Mouse (Mus musculus) liver, embryonic 16.5 days (tissue): Measurements from ENCODE around the gene Tmem253. TPM values are rescaled to one million over a fixed set of nuclear protein-coding genes. Genes with fewer than 3 reads are reported as not detected.
"Not testable (repeated sequence)": the region's sequence is repeated elsewhere in the genome, so short reads cannot be mapped to it uniquely, and the experiment has no call there.

ENCODE experiments used
- ATAC-seq: fragments of 200-750 bp; cut with Nextera tagmentation; 2 replicates; pipeline ENCODE4 v1.8.0; 2017; ENCODE audit warnings: low read depth, mild to moderate bottlenecking, moderate number of reproducible peaks, moderate library complexity
- H3K27ac ChIP-seq: fragments of 300-500 bp; sonication (generic); 2 replicates; pipeline ENCODE4 v1.5.1; 2014; ENCODE audit warnings: mild to moderate bottlenecking, low read length
- H3K27me3 ChIP-seq: fragments of 300-500 bp; sonication (generic); 2 replicates; pipeline ENCODE4 v1.6.1; 2014; ENCODE audit warnings: low read depth, low read length, mixed read lengths; ENCODE audit not compliant: control insufficient read depth, insufficient read depth
- H3K36me3 ChIP-seq: fragments of 300-500 bp; sonication (generic); 2 replicates; pipeline ENCODE4 v1.6.1; 2014; ENCODE audit warnings: mild to moderate bottlenecking; ENCODE audit not compliant: control insufficient read depth, insufficient read depth
- H3K4me1 ChIP-seq: fragments of 300-500 bp; sonication (generic); 2 replicates; pipeline ENCODE4 v1.6.1; 2014; ENCODE audit warnings: low read depth, low read length, mixed read lengths; ENCODE audit not compliant: control insufficient read depth
- H3K4me2 ChIP-seq: fragments of 300-500 bp; sonication (generic); 2 replicates; pipeline ENCODE4 v1.6.1; 2014; ENCODE audit warnings: low read depth, low read length, mixed read lengths
- H3K4me3 ChIP-seq: fragments of 300-500 bp; sonication (generic); 2 replicates; pipeline ENCODE4 v1.5.1; 2014; ENCODE audit warnings: low read depth, mild to moderate bottlenecking, low read length
- H3K9ac ChIP-seq: fragments of 300-500 bp; sonication (generic); 2 replicates; pipeline ENCODE4 v1.6.1; 2014; ENCODE audit warnings: low read depth, low read length
- H3K9me3 ChIP-seq: fragments of 300-500 bp; sonication (generic); replicated peaks from 2 replicates; pipeline ENCODE4 v1.6.1; 2016; ENCODE audit warnings: low read length; ENCODE audit not compliant: control insufficient read depth
- WGBS: fragments of 180-500 bp; shearing (Covaris S2); extraction: QIAGEN DNeasy Blood & Tissue Kit; methylation state at CpG from one replicate; pipeline ENCODE4 v1.1.7; 2014; ENCODE audit not compliant: insufficient replicate concordance; 5-methylcytosine and 5-hydroxymethylcytosine counted together
- polyA plus RNA-seq: library from polyadenylated mRNA; unstranded; fragments of >200 nt; fragmentation: Nextera tagmentation; extraction: Ambion mirVana; gene quantifications from 2 replicates; pipeline ENCODE4 v1.2.1, GENCODE M21; 2015

Tmem253 gene
- polyA plus RNA-seq, 1 experiment from 2014 or later = 0.28 TPM

- H3K9ac ChIP-seq = peak overlapping the region; percentile 49
- H3K4me3 ChIP-seq = peak overlapping the region; percentile 50; the same call in 1 of the 2 replicates
- WGBS = 44% methylated on average over 3 of the region's 3 CpGs
Observed at GRCm38 (mm10) chr14:52022244-52022708, 6.8 kb downstream of the Tmem253 start.

GRCm38 (mm10) chr14:52022709-52023459, 7.4 kb downstream of the Tmem253 start:
- WGBS = 7% methylated on average over 23 of the region's 23 CpGs
- H3K4me1 ChIP-seq = peaks cover 55% of the 10 kb centered on the region

More at GRCm38 (mm10) chr14:52022244-52022708, 6.8 kb downstream of the Tmem253 start:
- Histone ChIP-seq H3K27ac (peak overlapping the region; percentile 88), H3K36me3 (no peaks in the 10 kb centered on the region), H3K4me1 (peaks cover 58% of the 10 kb centered on the region), H3K4me2 (peak overlapping the region; percentile 60), H3K9me3 (no peaks in the 10 kb centered on the region), H3K27me3 (no peaks in the 10 kb centered on the region)
- no peak for ATAC-seq

GRCm38 (mm10) chr14:52024133-52024532, 8.7 kb downstream of the Tmem253 start:
- Histone ChIP-seq H3K36me3 (no peaks in the 10 kb centered on the region), H3K4me3 (no peak overlapping the region), H3K4me1 (peaks cover 43% of the 10 kb centered on the region), H3K27ac (peak overlapping the region; percentile 88), H3K9ac (0 out of 2 replicates have a peak overlapping the region, but pooled peaks have one; percentile 27), H3K27me3 (no peaks in the 10 kb centered on the region), H3K4me2 (peak overlapping the region; percentile 60), H3K9me3 (no peaks in the 10 kb centered on the region)
- 0 out of 2 replicates have a peak, but pooled peaks have one; percentile 19 for ATAC-seq
- WGBS = 34% methylated on average over 2 of the region's 2 CpGs

More at GRCm38 (mm10) chr14:52022709-52023459, 7.4 kb downstream of the Tmem253 start:
- peak overlapping the region; percentile 50 for H3K4me3 ChIP-seq
- peak overlapping the region; percentile 60 for H3K4me2 ChIP-seq
- ATAC-seq = peak; percentile 32
- H3K9me3 ChIP-seq = no peaks in the 10 kb centered on the region
- no peaks in the 10 kb centered on the region for H3K27me3 ChIP-seq
- peak overlapping the region; percentile 49 for H3K9ac ChIP-seq
- no peaks in the 10 kb centered on the region for H3K36me3 ChIP-seq
- peak overlapping the region; percentile 88 for H3K27ac ChIP-seq

- no peak overlapping the region for H3K4me3 ChIP-seq
- H3K4me1 ChIP-seq = peaks cover 36% of the 10 kb centered on the region
- WGBS = 73% methylated on average over 4 of the region's 4 CpGs
- no peaks in the 10 kb centered on the region for H3K27me3 ChIP-seq
- no peak overlapping the region for H3K4me2 ChIP-seq
- H3K27ac ChIP-seq = no peak overlapping the region
- no peaks in the 10 kb centered on the region for H3K36me3 ChIP-seq
- ATAC-seq = no peak
- H3K9ac ChIP-seq = no peak overlapping the region
- H3K9me3 ChIP-seq = no peaks in the 10 kb centered on the region
Observed at GRCm38 (mm10) chr14:52026342-52026741, 10.9 kb downstream of the Tmem253 start.

GRCm38 (mm10) chr14:52035926-52036325, 20.5 kb downstream of the Tmem253 start:
- H3K4me1 ChIP-seq = no peaks in the 10 kb centered on the region; the same call in 1 of the 2 replicates
- H3K4me2 ChIP-seq = no peak overlapping the region
- no peak overlapping the region for H3K27ac ChIP-seq
- no peaks in the 10 kb centered on the region for H3K27me3 ChIP-seq
- ATAC-seq = peak; percentile 19; the same call in 1 of the 2 replicates
- H3K36me3 ChIP-seq = no peaks in the 10 kb centered on the region
- H3K9me3 ChIP-seq = no peaks in the 10 kb centered on the region
- H3K9ac ChIP-seq = no peak overlapping the region
- no peak overlapping the region for H3K4me3 ChIP-seq
- whole genome bisulfite sequencing = 68% methylated on average over 6 of the region's 6 CpGs

GRCm38 (mm10) chr14:52039332-52039731, 23.9 kb downstream of the Tmem253 start:
- Histone ChIP-seq H3K27me3 (no peaks in the 10 kb centered on the region), H3K36me3 (no peaks in the 10 kb centered on the region), H3K4me2 (no peak overlapping the region), H3K9ac (no peak overlapping the region), H3K9me3 (no peaks in the 10 kb centered on the region), H3K27ac (no peak overlapping the region), H3K4me1 (no peaks in the 10 kb centered on the region; the same call in 1 of the 2 replicates), H3K4me3 (no peak overlapping the region)
- WGBS = 53% methylated on average over 5 of the region's 5 CpGs
- peak; percentile 65 for ATAC-seq

GRCm38 (mm10) chr14:52042359-52042758, 26.9 kb downstream of the Tmem253 start, which contains the start of gene Olfr221:
TSS of gene Olfr221 (minus strand) at chr14:52042459.
- not testable (repeated sequence) for H3K4me2 ChIP-seq, H3K4me1 ChIP-seq, H3K4me3 ChIP-seq, H3K27ac ChIP-seq, H3K27me3 ChIP-seq, H3K9ac ChIP-seq, H3K36me3 ChIP-seq, ATAC-seq, H3K9me3 ChIP-seq
- 18% methylated on average over 3 of the region's 3 CpGs for WGBS

- WGBS = 58% methylated on average over 6 of the region's 6 CpGs
- Histone ChIP-seq H3K4me1 (no peaks in the 10 kb centered on the region; the same call in 1 of the 2 replicates), H3K27me3 (no peaks in the 10 kb centered on the region), H3K27ac (no peak overlapping the region), H3K9ac (no peak overlapping the region), H3K9me3 (no peaks in the 10 kb centered on the region), H3K4me2 (no peak overlapping the region), H3K4me3 (no peak overlapping the region), H3K36me3 (no peaks in the 10 kb centered on the region)
- ATAC-seq = no peak
Observed at GRCm38 (mm10) chr14:52043446-52043845, 28.0 kb downstream of the Tmem253 start.
